Mouse (Mus musculus): Measurements from ENCODE around the gene Ube2g1. TPM values are rescaled to one million over a fixed set of nuclear protein-coding genes. Genes with fewer than 3 reads are reported as not detected.

Ube2g1 gene
- polyA plus RNA-seq, 1 experiment: 8.1 TPM

DNA sequence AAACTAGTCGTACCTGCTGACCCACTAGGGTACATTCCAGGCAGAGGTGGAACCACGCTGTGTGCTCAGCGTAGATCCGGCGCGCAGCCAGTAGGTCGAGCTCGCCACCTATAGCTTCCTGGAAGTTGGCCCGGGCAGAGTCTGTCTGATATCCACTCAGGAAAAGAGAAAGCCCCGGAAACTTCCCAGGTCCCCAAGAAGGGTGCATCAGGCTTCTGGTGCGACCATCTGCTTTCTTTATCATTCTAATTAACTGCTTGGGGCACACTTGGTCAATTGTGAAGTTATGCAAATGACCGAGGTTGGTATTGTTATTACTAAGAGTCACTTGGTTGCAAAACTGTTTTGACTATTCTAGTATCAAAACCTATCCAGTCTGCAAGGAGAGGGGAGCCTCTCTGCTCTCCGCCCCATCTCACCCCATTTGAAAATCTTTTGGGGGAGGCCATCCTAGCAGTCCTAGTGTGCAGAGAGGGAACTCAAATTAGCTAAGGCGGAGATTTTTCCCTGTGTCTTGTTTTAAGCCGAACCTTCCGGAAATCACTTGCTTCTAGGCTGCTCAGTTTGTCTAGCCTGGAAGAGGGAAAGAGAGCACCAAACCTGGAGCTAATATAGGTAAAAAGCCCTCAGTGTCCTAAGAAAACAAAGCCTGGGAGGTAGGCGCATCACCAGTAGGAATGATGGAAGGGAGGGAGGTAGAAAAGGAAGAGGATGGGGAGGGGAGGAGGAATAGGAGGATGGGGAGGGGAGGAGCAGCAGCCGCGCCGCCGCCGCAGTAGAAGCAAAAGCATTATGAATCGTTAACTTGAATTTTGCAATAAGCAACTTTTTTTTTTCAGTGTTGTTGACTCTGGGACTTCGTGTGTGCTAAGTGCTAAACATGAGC is 30.4 kb upstream of the Ube2g1 start:
- Histone ChIP-seq H3K36me3 (ENCODE audit: control insufficient read depth, insufficient read depth) (no peaks in the 10 kb centered on the region), H3K4me3 (ENCODE audit: insufficient read depth, poor library complexity, severe bottlenecking) (no peak overlapping the region), H3ac (ENCODE audit: control insufficient read depth, insufficient read length, low read depth) (no peak overlapping the region), H3K79me2 (ENCODE audit: control insufficient read depth, insufficient read depth) (no peaks in the 10 kb centered on the region), H3K27me3 (ENCODE audit: control insufficient read depth, insufficient read depth, insufficient read length) (peaks cover 5% of the 10 kb centered on the region), H3K79me3 (ENCODE audit: low read depth) (no peaks in the 10 kb centered on the region)
- TF ChIP-seq FOSL1 (IDR thresholded peaks at IDR 0.05; ENCODE audit: insufficient read depth, low read length, poor library complexity, severe bottlenecking) (no peak), MYOG (IDR thresholded peaks at IDR 0.05; ENCODE audit: control insufficient read depth, extremely low read depth, insufficient read length) (no peak), MYOD1 (IDR thresholded peaks at IDR 0.05; ENCODE audit: control insufficient read depth, insufficient read length, low read depth) (no peak), USF1 (IDR thresholded peaks at IDR 0.05; ENCODE audit: low read depth) (no peak), CTCF (IDR thresholded peaks at IDR 0.05; ENCODE audit: control insufficient read depth, insufficient read depth, insufficient read length) (no peak), MAX (IDR thresholded peaks at IDR 0.05) (no peak), CEBPB (IDR thresholded peaks at IDR 0.05; ENCODE audit: low read depth) (no peak)

DNA sequence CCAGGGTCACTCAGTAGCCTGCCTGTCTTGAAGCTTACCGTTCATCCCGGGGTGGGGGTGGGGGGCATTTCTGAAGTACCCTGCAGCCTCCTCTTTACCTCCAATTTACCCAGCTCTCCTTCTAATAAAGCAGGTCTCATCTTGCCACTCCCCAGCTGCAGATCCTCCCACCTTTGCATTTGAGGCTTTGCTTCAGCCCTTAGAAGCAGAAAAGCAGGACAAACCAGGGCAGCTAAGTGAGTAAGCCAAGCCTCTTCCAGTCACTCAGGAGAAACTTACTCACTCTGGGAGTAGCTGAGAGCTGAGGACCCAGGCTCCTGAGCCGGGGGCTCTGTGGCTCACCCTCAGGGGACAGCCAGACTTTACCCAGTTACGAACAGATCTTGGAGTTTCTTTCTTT is 28.6 kb upstream of the Ube2g1 start:
- Histone ChIP-seq H3K36me3 (ENCODE audit: control insufficient read depth, insufficient read depth) (no peaks in the 10 kb centered on the region), H3K27me3 (ENCODE audit: control insufficient read depth, insufficient read depth, insufficient read length) (peaks cover 17% of the 10 kb centered on the region), H3K79me2 (ENCODE audit: control insufficient read depth, insufficient read depth) (no peaks in the 10 kb centered on the region), H3K79me3 (ENCODE audit: low read depth) (no peaks in the 10 kb centered on the region), H3K4me3 (ENCODE audit: insufficient read depth, poor library complexity, severe bottlenecking) (no peak overlapping the region), H3ac (ENCODE audit: control insufficient read depth, insufficient read length, low read depth) (no peak overlapping the region)
- TF ChIP-seq MAX (IDR thresholded peaks at IDR 0.05) (no peak), MYOD1 (IDR thresholded peaks at IDR 0.05; ENCODE audit: control insufficient read depth, insufficient read length, low read depth) (no peak)

DNA sequence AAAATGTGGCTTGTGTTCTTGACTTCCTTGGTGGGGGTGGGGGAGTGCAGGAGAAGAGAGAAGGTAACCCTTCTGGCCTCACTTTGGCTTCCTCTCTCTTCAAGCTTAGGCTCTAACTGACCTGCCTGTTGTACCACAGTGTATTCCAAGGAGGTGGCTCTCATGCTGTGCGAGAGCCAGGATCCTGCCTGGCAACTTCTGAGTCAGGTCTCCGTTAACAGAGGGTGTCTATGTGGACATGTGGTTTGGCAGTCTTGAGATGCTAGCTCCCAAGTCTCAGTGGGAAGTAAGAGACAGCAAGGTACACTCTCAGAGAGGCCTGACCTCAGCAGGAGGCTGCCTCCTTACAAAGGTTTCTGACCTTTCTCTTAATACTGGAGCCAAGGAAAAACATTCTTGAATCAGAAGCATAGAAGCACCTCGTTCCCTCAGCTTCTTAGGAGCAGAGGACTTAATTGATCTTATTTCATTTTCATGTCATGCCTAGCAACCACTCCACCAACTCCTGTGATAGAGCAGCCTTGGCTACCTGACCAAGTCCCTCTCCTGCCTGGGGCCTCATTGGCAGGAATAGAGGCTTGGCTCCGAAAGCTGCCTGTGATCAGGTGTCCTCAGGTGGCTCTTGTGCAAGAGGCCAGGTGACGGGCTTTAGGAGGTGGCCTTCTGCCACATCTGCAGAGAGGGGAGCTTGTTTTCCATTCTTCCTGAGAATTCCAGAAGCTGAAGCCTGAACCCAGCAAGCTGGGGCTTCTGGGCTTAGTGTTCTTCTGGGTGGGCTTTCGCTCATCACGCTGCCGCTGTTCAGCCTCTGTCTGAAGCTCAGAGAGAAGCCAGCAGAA is 25.3 kb upstream of the Ube2g1 start:
- H3K4me3 ChIP-seq (ENCODE audit: insufficient read depth, poor library complexity, severe bottlenecking): no peak overlapping the region
- no peaks in the 10 kb centered on the region for H3K79me3 ChIP-seq (ENCODE audit: low read depth)
- H3K79me2 ChIP-seq (ENCODE audit: control insufficient read depth, insufficient read depth): no peaks in the 10 kb centered on the region
- H3K36me3 ChIP-seq (ENCODE audit: control insufficient read depth, insufficient read depth): no peaks in the 10 kb centered on the region
- TF ChIP-seq CTCF (IDR thresholded peaks at IDR 0.05; ENCODE audit: control insufficient read depth, insufficient read depth, insufficient read length) (no peak), USF1 (IDR thresholded peaks at IDR 0.05; ENCODE audit: low read depth) (no peak), CEBPB (IDR thresholded peaks at IDR 0.05; ENCODE audit: low read depth) (no peak), FOSL1 (IDR thresholded peaks at IDR 0.05; ENCODE audit: insufficient read depth, low read length, poor library complexity, severe bottlenecking) (no peak)
- no peak overlapping the region for H3ac ChIP-seq (ENCODE audit: control insufficient read depth, insufficient read length, low read depth)
- peaks cover 17% of the 10 kb centered on the region for H3K27me3 ChIP-seq (ENCODE audit: control insufficient read depth, insufficient read depth, insufficient read length)

DNA sequence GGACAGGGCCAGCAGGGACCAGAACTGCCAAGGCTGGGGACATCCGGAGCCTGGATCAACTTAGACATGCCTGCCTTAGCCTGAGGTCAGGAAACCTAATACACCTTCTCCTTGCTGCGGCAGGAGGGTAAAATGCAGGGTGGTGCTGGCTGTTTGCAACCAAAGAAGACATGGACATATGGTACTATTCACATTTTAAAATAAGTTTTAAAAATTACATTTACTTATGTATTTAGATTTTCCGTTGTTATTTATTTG is 24.7 kb upstream of the Ube2g1 start:
- no peaks in the 10 kb centered on the region for H3K36me3 ChIP-seq (ENCODE audit: control insufficient read depth, insufficient read depth)
- no peaks in the 10 kb centered on the region for H3K79me3 ChIP-seq (ENCODE audit: low read depth)
- no peak overlapping the region for H3ac ChIP-seq (ENCODE audit: control insufficient read depth, insufficient read length, low read depth)
- no peaks in the 10 kb centered on the region for H3K79me2 ChIP-seq (ENCODE audit: control insufficient read depth, insufficient read depth)
- H3K4me3 ChIP-seq (ENCODE audit: insufficient read depth, poor library complexity, severe bottlenecking): no peak overlapping the region
- peaks cover 17% of the 10 kb centered on the region for H3K27me3 ChIP-seq (ENCODE audit: control insufficient read depth, insufficient read depth, insufficient read length)
- TF ChIP-seq CTCF (IDR thresholded peaks at IDR 0.05; ENCODE audit: control insufficient read depth, insufficient read depth, insufficient read length) (no peak), MYOG (IDR thresholded peaks at IDR 0.05; ENCODE audit: control insufficient read depth, extremely low read depth, insufficient read length) (no peak), FOSL1 (IDR thresholded peaks at IDR 0.05; ENCODE audit: insufficient read depth, low read length, poor library complexity, severe bottlenecking) (no peak), MAX (IDR thresholded peaks at IDR 0.05) (no peak), CEBPB (IDR thresholded peaks at IDR 0.05; ENCODE audit: low read depth) (no peak), MYOD1 (IDR thresholded peaks at IDR 0.05; ENCODE audit: control insufficient read depth, insufficient read length, low read depth) (no peak), USF1 (IDR thresholded peaks at IDR 0.05; ENCODE audit: low read depth) (no peak)

GRCm38 (mm10) chr11:72583092-72583491 is 24.0 kb upstream of the Ube2g1 start:
- Histone ChIP-seq H3ac (ENCODE audit: control insufficient read depth, insufficient read length, low read depth) (no peak overlapping the region), H3K27me3 (ENCODE audit: control insufficient read depth, insufficient read depth, insufficient read length) (peaks cover 22% of the 10 kb centered on the region), H3K4me3 (ENCODE audit: insufficient read depth, poor library complexity, severe bottlenecking) (no peak overlapping the region), H3K79me2 (ENCODE audit: control insufficient read depth, insufficient read depth) (no peaks in the 10 kb centered on the region), H3K79me3 (ENCODE audit: low read depth) (no peaks in the 10 kb centered on the region), H3K36me3 (ENCODE audit: control insufficient read depth, insufficient read depth) (no peaks in the 10 kb centered on the region)
- no peak for TF ChIP-seq MYOG (IDR thresholded peaks at IDR 0.05; ENCODE audit: control insufficient read depth, extremely low read depth, insufficient read length)
- TF ChIP-seq USF1 (IDR thresholded peaks at IDR 0.05; ENCODE audit: low read depth): no peak

DNA sequence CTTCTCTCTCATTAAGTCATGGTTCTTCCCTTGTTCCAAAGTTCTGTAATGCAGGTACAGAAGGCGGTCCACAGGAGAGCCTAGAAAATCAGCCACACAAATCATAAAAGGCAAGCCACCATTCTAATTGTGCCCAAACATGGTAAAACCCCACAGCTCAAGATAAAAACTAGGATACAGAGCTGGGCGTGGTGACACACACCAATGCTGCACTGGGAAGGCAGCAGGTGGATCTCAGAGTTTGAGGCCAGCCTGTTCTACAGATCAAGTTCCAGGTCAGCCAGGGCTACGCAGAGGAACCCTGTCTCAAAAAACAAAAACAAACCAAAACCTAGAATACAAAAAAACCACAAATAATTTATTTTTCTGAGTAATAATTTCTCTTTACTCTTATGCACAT is 20.5 kb upstream of the Ube2g1 start:
- H3ac ChIP-seq (ENCODE audit: control insufficient read depth, insufficient read length, low read depth): no peak overlapping the region
- peaks cover 19% of the 10 kb centered on the region for H3K27me3 ChIP-seq (ENCODE audit: control insufficient read depth, insufficient read depth, insufficient read length)
- H3K79me2 ChIP-seq (ENCODE audit: control insufficient read depth, insufficient read depth): no peaks in the 10 kb centered on the region
- no peaks in the 10 kb centered on the region for H3K36me3 ChIP-seq (ENCODE audit: control insufficient read depth, insufficient read depth)
- no peaks in the 10 kb centered on the region for H3K79me3 ChIP-seq (ENCODE audit: low read depth)
- H3K4me3 ChIP-seq (ENCODE audit: insufficient read depth, poor library complexity, severe bottlenecking): no peak overlapping the region
- TF ChIP-seq MYOG (IDR thresholded peaks at IDR 0.05; ENCODE audit: control insufficient read depth, extremely low read depth, insufficient read length): no peak
